Mouse (Mus musculus): Measurements from ENCODE around the gene Sash3. TPM values are rescaled to one million over a fixed set of nuclear protein-coding genes. Genes with fewer than 3 reads are reported as not detected.

Sash3 gene
- polyA plus RNA-seq, 1 experiment: not detected

DNA sequence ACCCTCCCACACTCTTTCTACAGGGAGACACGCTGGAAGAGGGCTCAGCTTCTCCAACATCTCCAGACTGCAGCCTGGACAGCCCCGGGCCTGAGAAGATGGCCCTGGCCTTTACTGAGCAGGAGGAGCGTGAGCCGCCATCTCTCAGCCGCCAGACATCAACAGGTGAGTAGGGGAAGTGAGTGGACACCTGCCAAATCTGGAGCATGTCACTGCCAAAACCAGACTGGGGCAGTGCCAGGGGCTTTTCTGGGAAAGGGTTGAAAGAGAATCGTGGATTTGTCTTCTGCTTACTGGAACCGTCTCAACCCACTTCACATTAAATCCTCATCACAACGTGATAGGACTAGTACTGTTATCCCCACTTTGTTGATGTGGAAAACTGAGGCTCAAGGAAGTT, 11.2 kb downstream of the Sash3 start:
- TF ChIP-seq MAX (IDR thresholded peaks at IDR 0.05) (no peak), MYOG (IDR thresholded peaks at IDR 0.05; ENCODE audit: control insufficient read depth, extremely low read depth, insufficient read length) (no peak), MYOD1 (IDR thresholded peaks at IDR 0.05; ENCODE audit: control insufficient read depth, insufficient read length, low read depth) (no peak), CTCF (IDR thresholded peaks at IDR 0.05; ENCODE audit: control insufficient read depth, insufficient read depth, insufficient read length) (no peak), CEBPB (IDR thresholded peaks at IDR 0.05; ENCODE audit: low read depth) (no peak), FOSL1 (IDR thresholded peaks at IDR 0.05; ENCODE audit: insufficient read depth, low read length, poor library complexity, severe bottlenecking) (no peak), USF1 (IDR thresholded peaks at IDR 0.05; ENCODE audit: low read depth) (no peak)
- Histone ChIP-seq H3K79me2 (ENCODE audit: control insufficient read depth, insufficient read depth) (no peaks in the 10 kb centered on the region), H3K79me3 (ENCODE audit: low read depth) (no peaks in the 10 kb centered on the region), H3K36me3 (ENCODE audit: control insufficient read depth, insufficient read depth) (no peaks in the 10 kb centered on the region), H3K4me3 (ENCODE audit: insufficient read depth, poor library complexity, severe bottlenecking) (no peak overlapping the region), H3K27me3 (ENCODE audit: control insufficient read depth, insufficient read depth, insufficient read length) (no peaks in the 10 kb centered on the region), H3ac (ENCODE audit: control insufficient read depth, insufficient read length, low read depth) (no peak overlapping the region)

DNA sequence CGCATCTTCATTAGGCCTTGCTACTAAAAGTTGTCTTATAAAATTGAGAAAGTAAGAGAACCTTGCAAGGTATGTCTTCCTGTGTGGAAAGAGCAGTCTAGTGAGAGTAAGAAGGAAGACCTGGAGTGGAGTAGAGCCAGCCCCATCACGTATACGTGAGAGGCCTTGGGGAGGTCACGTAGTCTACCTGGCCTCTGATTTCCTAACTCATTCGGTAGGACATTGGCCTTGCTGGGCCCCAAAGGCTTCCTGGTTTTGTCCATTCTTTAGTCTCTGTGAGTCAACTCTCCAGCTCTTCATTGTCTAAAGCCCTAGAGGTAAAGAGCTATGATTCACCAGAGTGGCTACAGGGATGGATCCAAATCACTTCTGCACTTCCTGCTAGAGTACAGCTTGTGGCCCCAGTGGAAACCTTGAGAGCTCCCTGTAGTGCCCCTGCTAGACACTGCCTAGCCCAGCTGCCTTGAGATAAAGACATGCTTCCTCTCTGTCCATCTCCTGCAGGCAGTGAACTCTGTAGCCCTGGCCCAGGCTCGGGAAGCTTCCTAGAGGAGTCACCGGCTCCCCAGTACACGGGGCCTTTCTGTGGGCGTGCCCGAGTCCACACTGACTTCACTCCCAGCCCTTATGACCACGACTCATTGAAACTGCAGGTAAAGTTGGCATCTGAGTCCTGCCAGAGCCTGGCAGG, 12.1 kb downstream of the Sash3 start:
- Histone ChIP-seq H3K79me2 (ENCODE audit: control insufficient read depth, insufficient read depth) (no peaks in the 10 kb centered on the region), H3K27me3 (ENCODE audit: control insufficient read depth, insufficient read depth, insufficient read length) (no peaks in the 10 kb centered on the region), H3K4me3 (ENCODE audit: insufficient read depth, poor library complexity, severe bottlenecking) (no peak overlapping the region), H3K36me3 (ENCODE audit: control insufficient read depth, insufficient read depth) (no peaks in the 10 kb centered on the region), H3ac (ENCODE audit: control insufficient read depth, insufficient read length, low read depth) (no peak overlapping the region), H3K79me3 (ENCODE audit: low read depth) (no peaks in the 10 kb centered on the region)
- TF ChIP-seq CEBPB (IDR thresholded peaks at IDR 0.05; ENCODE audit: low read depth) (no peak), MYOD1 (IDR thresholded peaks at IDR 0.05; ENCODE audit: control insufficient read depth, insufficient read length, low read depth) (no peak), MAX (IDR thresholded peaks at IDR 0.05) (no peak), MYOG (IDR thresholded peaks at IDR 0.05; ENCODE audit: control insufficient read depth, extremely low read depth, insufficient read length) (no peak), FOSL1 (IDR thresholded peaks at IDR 0.05; ENCODE audit: insufficient read depth, low read length, poor library complexity, severe bottlenecking) (no peak), USF1 (IDR thresholded peaks at IDR 0.05; ENCODE audit: low read depth) (no peak), CTCF (IDR thresholded peaks at IDR 0.05; ENCODE audit: control insufficient read depth, insufficient read depth, insufficient read length) (no peak)

GRCm38 (mm10) chrX:48169892-48170291, 23.7 kb downstream of the Sash3 start:
- no peaks in the 10 kb centered on the region for H3K36me3 ChIP-seq (ENCODE audit: control insufficient read depth, insufficient read depth)
- H3ac ChIP-seq (ENCODE audit: control insufficient read depth, insufficient read length, low read depth): no peak overlapping the region
- TF ChIP-seq CEBPB (IDR thresholded peaks at IDR 0.05; ENCODE audit: low read depth) (no peak), FOSL1 (IDR thresholded peaks at IDR 0.05; ENCODE audit: insufficient read depth, low read length, poor library complexity, severe bottlenecking) (no peak), CTCF (IDR thresholded peaks at IDR 0.05; ENCODE audit: control insufficient read depth, insufficient read depth, insufficient read length) (no peak), USF1 (IDR thresholded peaks at IDR 0.05; ENCODE audit: low read depth) (no peak), MYOG (IDR thresholded peaks at IDR 0.05; ENCODE audit: control insufficient read depth, extremely low read depth, insufficient read length) (no peak), MAX (IDR thresholded peaks at IDR 0.05) (no peak), MYOD1 (IDR thresholded peaks at IDR 0.05; ENCODE audit: control insufficient read depth, insufficient read length, low read depth) (no peak)
- no peaks in the 10 kb centered on the region for H3K79me3 ChIP-seq (ENCODE audit: low read depth)
- no peak overlapping the region for H3K4me3 ChIP-seq (ENCODE audit: insufficient read depth, poor library complexity, severe bottlenecking)
- no peaks in the 10 kb centered on the region for H3K79me2 ChIP-seq (ENCODE audit: control insufficient read depth, insufficient read depth)
- H3K27me3 ChIP-seq (ENCODE audit: control insufficient read depth, insufficient read depth, insufficient read length): no peaks in the 10 kb centered on the region

DNA sequence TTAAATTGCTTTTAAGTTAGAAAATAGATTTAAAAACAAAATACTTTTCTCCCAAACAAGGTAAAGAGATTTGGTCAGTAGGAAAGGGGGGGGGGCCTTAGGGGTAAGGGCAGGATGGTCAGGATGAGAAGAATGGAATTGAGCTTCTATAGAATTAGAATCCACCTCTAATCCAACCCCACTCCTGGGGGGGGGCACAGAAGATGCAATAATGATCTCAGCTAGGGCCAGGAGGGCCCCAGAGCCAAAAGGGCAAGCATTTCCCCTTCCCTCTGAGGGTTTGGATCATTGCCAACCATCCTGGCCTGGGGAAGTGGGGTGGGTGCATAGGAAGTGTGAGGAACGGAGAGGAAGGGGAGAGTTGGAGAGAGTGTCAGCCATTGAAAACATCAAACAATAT, 24.1 kb downstream of the Sash3 start:
- Histone ChIP-seq H3K79me3 (ENCODE audit: low read depth) (no peaks in the 10 kb centered on the region), H3K79me2 (ENCODE audit: control insufficient read depth, insufficient read depth) (no peaks in the 10 kb centered on the region), H3K4me3 (ENCODE audit: insufficient read depth, poor library complexity, severe bottlenecking) (no peak overlapping the region), H3K27me3 (ENCODE audit: control insufficient read depth, insufficient read depth, insufficient read length) (no peaks in the 10 kb centered on the region), H3ac (ENCODE audit: control insufficient read depth, insufficient read length, low read depth) (no peak overlapping the region), H3K36me3 (ENCODE audit: control insufficient read depth, insufficient read depth) (no peaks in the 10 kb centered on the region)
- TF ChIP-seq CEBPB (IDR thresholded peaks at IDR 0.05; ENCODE audit: low read depth) (no peak), MYOG (IDR thresholded peaks at IDR 0.05; ENCODE audit: control insufficient read depth, extremely low read depth, insufficient read length) (no peak), FOSL1 (IDR thresholded peaks at IDR 0.05; ENCODE audit: insufficient read depth, low read length, poor library complexity, severe bottlenecking) (no peak), MYOD1 (IDR thresholded peaks at IDR 0.05; ENCODE audit: control insufficient read depth, insufficient read length, low read depth) (no peak), MAX (IDR thresholded peaks at IDR 0.05) (no peak), CTCF (IDR thresholded peaks at IDR 0.05; ENCODE audit: control insufficient read depth, insufficient read depth, insufficient read length) (no peak), USF1 (IDR thresholded peaks at IDR 0.05; ENCODE audit: low read depth) (no peak)

DNA sequence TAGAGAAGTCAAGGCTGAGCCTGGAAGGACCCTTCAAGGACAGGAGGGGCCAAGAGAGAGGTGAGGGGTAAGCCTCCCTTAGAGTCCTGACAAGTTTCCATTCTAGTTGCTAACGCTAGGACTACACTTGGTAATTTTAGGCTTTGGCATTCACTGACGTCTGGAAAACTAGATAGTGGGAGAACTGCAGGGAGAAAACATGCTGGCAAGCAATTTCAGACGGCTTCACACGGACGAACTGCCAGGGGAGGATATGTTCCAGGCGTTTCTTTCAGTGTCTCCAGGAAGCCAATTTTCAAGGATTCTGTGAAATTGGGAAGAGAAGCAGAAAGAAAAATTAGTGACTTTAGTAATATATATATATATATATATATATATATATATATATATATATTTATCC, 35.6 kb downstream of the Sash3 start:
- H3K79me2 ChIP-seq (ENCODE audit: control insufficient read depth, insufficient read depth): no peaks in the 10 kb centered on the region
- TF ChIP-seq CEBPB (IDR thresholded peaks at IDR 0.05; ENCODE audit: low read depth) (no peak), CTCF (IDR thresholded peaks at IDR 0.05; ENCODE audit: control insufficient read depth, insufficient read depth, insufficient read length) (no peak), USF1 (IDR thresholded peaks at IDR 0.05; ENCODE audit: low read depth) (no peak), MAX (IDR thresholded peaks at IDR 0.05) (no peak), MYOD1 (IDR thresholded peaks at IDR 0.05; ENCODE audit: control insufficient read depth, insufficient read length, low read depth) (no peak), FOSL1 (IDR thresholded peaks at IDR 0.05; ENCODE audit: insufficient read depth, low read length, poor library complexity, severe bottlenecking) (no peak), MYOG (IDR thresholded peaks at IDR 0.05; ENCODE audit: control insufficient read depth, extremely low read depth, insufficient read length) (no peak)
- H3ac ChIP-seq (ENCODE audit: control insufficient read depth, insufficient read length, low read depth): no peak overlapping the region
- no peak overlapping the region for H3K4me3 ChIP-seq (ENCODE audit: insufficient read depth, poor library complexity, severe bottlenecking)
- no peaks in the 10 kb centered on the region for H3K79me3 ChIP-seq (ENCODE audit: low read depth)
- no peaks in the 10 kb centered on the region for H3K36me3 ChIP-seq (ENCODE audit: control insufficient read depth, insufficient read depth)
- H3K27me3 ChIP-seq (ENCODE audit: control insufficient read depth, insufficient read depth, insufficient read length): no peaks in the 10 kb centered on the region

Measured in C2C12 (cell line).